Mouse (Mus musculus) bone marrow macrophage, adult 2 months (primary cell): ENCODE results near the gene Marveld2.

Experiments
- CTCF ChIP-seq: IDR thresholded peaks from 2 replicates; pipeline ENCODE4 v1.5.1; 2012; ENCODE audit warnings: low read depth, mild to moderate bottlenecking, low read length, moderate library complexity
- POLR2A ChIP-seq: IDR thresholded peaks from 2 replicates; pipeline ENCODE4 v1.6.1; 2012; ENCODE audit warnings: mild to moderate bottlenecking, low read depth, low read length, borderline replicate concordance

DNA sequence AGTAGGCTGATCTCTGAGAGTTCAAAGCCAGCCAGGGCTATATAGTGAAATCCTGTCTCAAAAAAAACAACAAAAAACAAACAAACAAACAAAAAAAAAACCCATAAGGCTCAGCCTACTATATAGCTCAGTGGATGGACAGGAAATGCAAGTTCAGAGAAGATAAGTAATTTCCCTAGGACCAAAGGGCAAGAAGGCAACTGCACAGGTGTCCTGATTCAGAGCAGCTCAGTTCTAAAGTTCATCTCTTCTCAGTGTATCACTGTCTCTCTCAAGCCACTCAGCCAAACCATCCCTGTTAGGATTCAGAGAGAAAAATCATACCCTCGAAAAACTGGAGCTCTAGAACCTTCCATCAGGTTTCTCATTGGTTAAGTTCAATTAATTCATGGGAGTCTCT, 10.9 kb downstream of the Marveld2 start:
- TF ChIP-seq POLR2A (no peak), CTCF (no peak)
